Mouse (Mus musculus) liver, embryonic 14.5 days (tissue): ENCODE data around the gene Tab2.

Experiments used
- CTCF ChIP-seq: IDR thresholded peaks from 2 replicates; pipeline ENCODE4 v1.5.1; 2016; ENCODE audit warnings: antibody characterized with exemption, low read depth, control low read depth
- EP300 ChIP-seq: IDR thresholded peaks from 2 replicates; pipeline ENCODE4 v1.6.1; 2016; ENCODE audit warnings: antibody characterized with exemption, low read depth

- no peak for TF ChIP-seq CTCF
- TF ChIP-seq EP300, result no peak
Measured at GRCm38 (mm10) chr10:7923433-7923832, 32.6 kb downstream of the Tab2 start.
